Mouse (Mus musculus) limb, embryonic 10.5 days (tissue): ENCODE measurements around the gene Gm28051. TPM values are rescaled to one million over a fixed set of nuclear protein-coding genes. Genes with fewer than 3 reads are reported as not detected.

Experiments
- DNase-seq: peaks from one replicate; pipeline ENCODE4 v3.0.0-alpha.2; 2017; ENCODE audit warnings: low spot score
- H3K27ac ChIP-seq: fragments of 300-500 bp; sonication (generic); 2 replicates; pipeline ENCODE4 v1.5.1; 2016; ENCODE audit warnings: mild to moderate bottlenecking
- H3K27me3 ChIP-seq: fragments of 300-500 bp; sonication (generic); 2 replicates; pipeline ENCODE4 v1.6.1; 2016; ENCODE audit warnings: low read depth, mild to moderate bottlenecking; ENCODE audit not compliant: poor library complexity, severe bottlenecking
- H3K36me3 ChIP-seq: fragments of 300-500 bp; sonication (generic); 2 replicates; pipeline ENCODE4 v1.6.1; 2016; ENCODE audit warnings: mild to moderate bottlenecking, moderate library complexity
- H3K4me1 ChIP-seq: fragments of 300-500 bp; sonication (generic); 2 replicates; pipeline ENCODE4 v1.6.1; 2016
- H3K4me3 ChIP-seq: fragments of 300-500 bp; sonication (generic); 2 replicates; pipeline ENCODE4 v1.5.1; 2016; ENCODE audit warnings: mild to moderate bottlenecking, moderate library complexity
- H3K9me3 ChIP-seq: fragments of 300-500 bp; sonication (generic); replicated peaks from 2 replicates; pipeline ENCODE4 v1.6.1; 2016; ENCODE audit warnings: mild to moderate bottlenecking
- WGBS: fragments of 180-500 bp; shearing (Covaris S2); methylation state at CpG from one replicate; pipeline ENCODE4 v1.1.7; 2016; 5-methylcytosine and 5-hydroxymethylcytosine counted together
- polyA plus RNA-seq: library from polyadenylated mRNA; unstranded; fragments of >200 nt; fragmentation: Nextera tagmentation; extraction: Ambion mirVana; gene quantifications from 2 replicates; pipeline ENCODE4 v1.2.1, GENCODE M21; 2016

The Gm28051 gene
- polyA plus RNA-seq: not detected in 2 replicates

GRCm38 (mm10) chr12:102757689-102758402 lies at the start of gene Gm28051, which contains the start of the genes Gon7 and Ubr7:
Gm28051 (minus strand) TSS chr12:102757765.
Gon7 (minus strand) TSS chr12:102757803.
Ubr7 (plus strand) TSS chr12:102757967.
- no peaks in the 10 kb centered on the region for H3K27me3 ChIP-seq
- peaks cover 40% of the 10 kb centered on the region for H3K36me3 ChIP-seq
- H3K4me1 ChIP-seq: peaks cover 21% of the 10 kb centered on the region
- H3K27ac ChIP-seq: peak within 1 kb of the TSS; percentile 93
- WGBS: under 1% methylated on average over 73 of the region's 73 CpGs
- DNase-seq: peak; percentile 98
- H3K4me3 ChIP-seq: peak within 1 kb of the TSS; percentile 92
- no peaks in the 10 kb centered on the region for H3K9me3 ChIP-seq

GRCm38 (mm10) chr12:102799528-102799927 lies 42.0 kb upstream of the Gm28051 start:
- no peaks in the 10 kb centered on the region for H3K4me1 ChIP-seq
- DNase-seq: no peak
- 89% methylated on average over 2 of the region's 2 CpGs for WGBS
- H3K36me3 ChIP-seq: peaks cover 56% of the 10 kb centered on the region
- H3K27me3 ChIP-seq: no peaks in the 10 kb centered on the region
- no peaks in the 10 kb centered on the region for H3K9me3 ChIP-seq
- no peak overlapping the region for H3K4me3 ChIP-seq
- H3K27ac ChIP-seq: no peak overlapping the region

- no peak overlapping the region for H3K4me3 ChIP-seq
- H3K36me3 ChIP-seq: peaks cover 95% of the 10 kb centered on the region
- no peaks in the 10 kb centered on the region for H3K9me3 ChIP-seq
- no peaks in the 10 kb centered on the region for H3K4me1 ChIP-seq
- 86% methylated on average over 7 of the region's 7 CpGs for WGBS
- no peak overlapping the region for H3K27ac ChIP-seq
- no peak for DNase-seq
- H3K27me3 ChIP-seq: no peaks in the 10 kb centered on the region
Measured at GRCm38 (mm10) chr12:102787927-102788326, 30.4 kb upstream of the Gm28051 start.

- H3K4me1 ChIP-seq: no peaks in the 10 kb centered on the region
- DNase-seq: no peak
- no peaks in the 10 kb centered on the region for H3K9me3 ChIP-seq
- H3K27me3 ChIP-seq: no peaks in the 10 kb centered on the region
- no peak overlapping the region for H3K4me3 ChIP-seq
- H3K27ac ChIP-seq: no peak overlapping the region
- WGBS: 90% methylated on average over 5 of the region's 5 CpGs
- H3K36me3 ChIP-seq: peaks cover 82% of the 10 kb centered on the region
Measured at GRCm38 (mm10) chr12:102785593-102785985, 28.0 kb upstream of the Gm28051 start.

GRCm38 (mm10) chr12:102784899-102785592 lies 27.5 kb upstream of the Gm28051 start:
- no peak for DNase-seq
- Histone ChIP-seq H3K9me3 (no peaks in the 10 kb centered on the region), H3K27me3 (no peaks in the 10 kb centered on the region), H3K4me3 (no peak overlapping the region), H3K27ac (no peak overlapping the region), H3K36me3 (peaks cover 77% of the 10 kb centered on the region), H3K4me1 (no peaks in the 10 kb centered on the region)
- WGBS: 89% methylated on average over 19 of the region's 19 CpGs

- Histone ChIP-seq H3K4me1 (no peaks in the 10 kb centered on the region), H3K27me3 (no peaks in the 10 kb centered on the region), H3K9me3 (no peaks in the 10 kb centered on the region), H3K4me3 (no peak overlapping the region), H3K27ac (no peak overlapping the region), H3K36me3 (peaks cover 62% of the 10 kb centered on the region)
- 93% methylated on average over 5 of the region's 5 CpGs for WGBS
- no peak for DNase-seq
Measured at GRCm38 (mm10) chr12:102782841-102783240, 25.3 kb upstream of the Gm28051 start.

- H3K36me3 ChIP-seq: peaks cover 62% of the 10 kb centered on the region
- no peaks in the 10 kb centered on the region for H3K9me3 ChIP-seq
- WGBS: 47% methylated on average over 3 of the region's 3 CpGs
- no peaks in the 10 kb centered on the region for H3K4me1 ChIP-seq
- H3K27ac ChIP-seq: no peak overlapping the region
- no peak for DNase-seq
- H3K4me3 ChIP-seq: no peak overlapping the region
- H3K27me3 ChIP-seq: no peaks in the 10 kb centered on the region
Measured at GRCm38 (mm10) chr12:102779452-102779851, 21.9 kb upstream of the Gm28051 start.

- Histone ChIP-seq H3K36me3 (peaks cover 61% of the 10 kb centered on the region), H3K4me3 (no peak overlapping the region), H3K27ac (no peak overlapping the region), H3K27me3 (no peaks in the 10 kb centered on the region), H3K9me3 (no peaks in the 10 kb centered on the region), H3K4me1 (no peaks in the 10 kb centered on the region)
- DNase-seq: no peak
- 88% methylated on average over 5 of the region's 5 CpGs for WGBS
Measured at GRCm38 (mm10) chr12:102778151-102778550, 20.6 kb upstream of the Gm28051 start.

- no peak for DNase-seq
- peaks cover 72% of the 10 kb centered on the region for H3K36me3 ChIP-seq
- no peaks in the 10 kb centered on the region for H3K4me1 ChIP-seq
- H3K27ac ChIP-seq: no peak overlapping the region
- H3K4me3 ChIP-seq: no peak overlapping the region
- WGBS: 93% methylated on average over 14 of the region's 14 CpGs
- H3K27me3 ChIP-seq: no peaks in the 10 kb centered on the region
- no peaks in the 10 kb centered on the region for H3K9me3 ChIP-seq
Measured at GRCm38 (mm10) chr12:102776035-102776434, 18.5 kb upstream of the Gm28051 start.

GRCm38 (mm10) chr12:102772676-102773075 lies 15.1 kb upstream of the Gm28051 start:
- H3K27ac ChIP-seq: no peak overlapping the region
- no peaks in the 10 kb centered on the region for H3K4me1 ChIP-seq
- 97% methylated on average over 5 of the region's 5 CpGs for WGBS
- H3K36me3 ChIP-seq: peaks cover 98% of the 10 kb centered on the region
- H3K9me3 ChIP-seq: no peaks in the 10 kb centered on the region
- H3K4me3 ChIP-seq: no peak overlapping the region
- no peak for DNase-seq
- H3K27me3 ChIP-seq: no peaks in the 10 kb centered on the region

- 93% methylated on average over 8 of the region's 8 CpGs for WGBS
Measured at GRCm38 (mm10) chr12:102771601-102772000, 14.0 kb upstream of the Gm28051 start.

GRCm38 (mm10) chr12:102769000-102769399 lies 11.4 kb upstream of the Gm28051 start:
- WGBS: 95% methylated on average over 4 of the region's 4 CpGs
- no peaks in the 10 kb centered on the region for H3K27me3 ChIP-seq
- no peaks in the 10 kb centered on the region for H3K4me1 ChIP-seq
- H3K4me3 ChIP-seq: no peak overlapping the region
- DNase-seq: no peak
- H3K36me3 ChIP-seq: peaks cover 98% of the 10 kb centered on the region
- no peak overlapping the region for H3K27ac ChIP-seq
- H3K9me3 ChIP-seq: no peaks in the 10 kb centered on the region

More at GRCm38 (mm10) chr12:102771601-102772000, 14.0 kb upstream of the Gm28051 start:
- peaks cover 98% of the 10 kb centered on the region for H3K36me3 ChIP-seq
- H3K27me3 ChIP-seq: no peaks in the 10 kb centered on the region
- H3K27ac ChIP-seq: no peak overlapping the region
- no peaks in the 10 kb centered on the region for H3K9me3 ChIP-seq
- H3K4me1 ChIP-seq: no peaks in the 10 kb centered on the region
- H3K4me3 ChIP-seq: no peak overlapping the region
- DNase-seq: no peak

- Histone ChIP-seq H3K4me1 (peaks cover 10% of the 10 kb centered on the region), H3K27ac (no peak overlapping the region), H3K4me3 (no peak overlapping the region), H3K9me3 (no peaks in the 10 kb centered on the region), H3K36me3 (peaks cover 64% of the 10 kb centered on the region), H3K27me3 (no peaks in the 10 kb centered on the region)
- no peak for DNase-seq
Measured at GRCm38 (mm10) chr12:102763696-102764095, 6.1 kb upstream of the Gm28051 start.
